Mouse (Mus musculus) brown adipose tissue, adult 24 weeks (tissue): ENCODE measurements around the gene Olfr1261. TPM values are rescaled to one million over a fixed set of nuclear protein-coding genes. Genes with fewer than 3 reads are reported as not detected.

Experiments used
- H3K27ac ChIP-seq: fragments of 200-500 bp; replicated peaks from 2 replicates; pipeline ENCODE4 v1.5.1; 2012; ENCODE audit warnings: low read depth, mild to moderate bottlenecking, low read length
- H3K4me1 ChIP-seq: fragments of 200-500 bp; 2 replicates; pipeline ENCODE4 v1.6.1; 2012; ENCODE audit warnings: low read length, mixed read lengths; ENCODE audit not compliant: control insufficient read depth, insufficient read depth, insufficient read length
- H3K4me3 ChIP-seq: fragments of 200-500 bp; 2 replicates; pipeline ENCODE4 v1.5.1; 2012; ENCODE audit warnings: low read depth, mild to moderate bottlenecking, low read length, moderate library complexity; ENCODE audit not compliant: insufficient read depth
- polyA plus RNA-seq: library from polyadenylated mRNA; stranded (reverse); fragments of >200 nt; gene quantifications from 2 replicates; pipeline ENCODE4 v1.2.4, GENCODE M21; 2012; ENCODE audit not compliant: missing spikeins, insufficient read depth, insufficient read length

The Olfr1261 gene
- not detected in 2 replicates for polyA plus RNA-seq

GRCm38 (mm10) chr2:89990921-89991320 lies at the start of gene Olfr1261:
Olfr1261 (plus strand) TSS chr2:89991221.
- no peaks in the 10 kb centered on the region for H3K4me1 ChIP-seq
- H3K4me3 ChIP-seq = no peak within 1 kb of the TSS
- H3K27ac ChIP-seq = no peak within 1 kb of the TSS

- Histone ChIP-seq H3K4me3 (no peak within 1 kb of the TSS), H3K4me1 (no peaks in the 10 kb centered on the region), H3K27ac (no peak within 1 kb of the TSS)
These were observed 42.5 kb upstream of the Olfr1261 start, which contains the start of gene Olfr1259 for GRCm38 (mm10) chr2:89948564-89948963. Olfr1259 (minus strand) TSS chr2:89948664.

DNA sequence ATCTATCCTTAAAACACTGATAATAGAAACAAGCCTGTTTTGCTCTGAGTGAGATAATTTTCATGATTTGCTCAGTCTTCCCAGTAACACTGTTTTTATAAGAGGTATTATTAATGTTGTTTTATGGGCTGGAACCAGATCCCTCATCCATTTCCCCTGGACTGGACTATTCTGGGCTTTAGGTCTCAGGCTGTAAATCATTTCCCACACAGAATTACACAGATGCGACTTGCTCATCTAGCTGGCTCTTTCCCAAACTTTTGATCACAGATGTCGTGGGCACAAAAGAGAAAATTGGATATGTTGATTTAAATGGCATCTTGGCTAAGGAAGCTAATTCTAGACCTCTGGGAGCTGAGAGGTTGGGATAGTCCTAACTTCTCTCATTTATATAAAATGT lies 16.8 kb upstream of the Olfr1261 start, which contains the start of gene Olfr1260:
Gene Olfr1260, plus strand, starts transcription at position 157 of the 400 bp plus-strand sequence.
- no peak within 1 kb of the TSS for H3K27ac ChIP-seq
- no peaks in the 10 kb centered on the region for H3K4me1 ChIP-seq
- no peak within 1 kb of the TSS for H3K4me3 ChIP-seq

DNA sequence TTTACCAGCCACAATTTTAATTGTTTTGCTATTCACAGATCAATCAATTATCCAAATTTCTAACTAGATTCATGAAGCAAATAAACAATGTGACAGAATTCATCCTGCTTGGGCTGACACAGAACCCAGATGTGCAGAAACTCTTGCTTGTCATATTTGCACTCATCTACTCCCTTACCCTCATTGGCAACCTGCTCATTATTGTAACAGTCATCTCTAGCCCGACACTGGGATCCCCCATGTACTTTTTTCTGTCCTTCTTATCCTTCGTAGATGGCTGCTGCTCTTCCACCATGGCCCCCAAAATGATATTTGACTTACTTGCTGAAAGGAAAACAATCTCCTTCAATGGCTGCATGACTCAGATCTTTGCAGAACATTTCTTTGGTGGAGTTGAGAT lies 13.3 kb upstream of the Olfr1261 start:
- no peaks in the 10 kb centered on the region for H3K4me1 ChIP-seq
- H3K27ac ChIP-seq = no peak overlapping the region
- no peak overlapping the region for H3K4me3 ChIP-seq

- H3K4me1 ChIP-seq = no peaks in the 10 kb centered on the region
- no peak within 1 kb of the TSS for H3K27ac ChIP-seq
- H3K4me3 ChIP-seq = no peak within 1 kb of the TSS
These were observed 8.8 kb downstream of the Olfr1261 start, which contains the start of gene Olfr1262 for GRCm38 (mm10) chr2:89999845-90000244. Olfr1262 (plus strand) TSS chr2:90000145.

- Histone ChIP-seq H3K4me1 (no peaks in the 10 kb centered on the region), H3K27ac (no peak within 1 kb of the TSS), H3K4me3 (no peak within 1 kb of the TSS)
These were observed 20.8 kb downstream of the Olfr1261 start, which contains the start of gene Olfr1263 for GRCm38 (mm10) chr2:90011831-90012230. Olfr1263 (plus strand) TSS chr2:90012131.

GRCm38 (mm10) chr2:90025477-90025876 lies 34.5 kb downstream of the Olfr1261 start, which contains the start of gene Olfr1264:
Olfr1264 (minus strand) TSS chr2:90025577.
- no peaks in the 10 kb centered on the region for H3K4me1 ChIP-seq
- no peak within 1 kb of the TSS for H3K4me3 ChIP-seq
- H3K27ac ChIP-seq = no peak within 1 kb of the TSS

GRCm38 (mm10) chr2:90035037-90035436 lies 44.0 kb downstream of the Olfr1261 start, which contains the start of gene Olfr1265:
Olfr1265 (plus strand) TSS chr2:90035337.
- no peaks in the 10 kb centered on the region for H3K4me1 ChIP-seq
- H3K4me3 ChIP-seq = no peak within 1 kb of the TSS
- no peak within 1 kb of the TSS for H3K27ac ChIP-seq

Other genes with a start within 250 kb of the Olfr1261 start
- not detected in 2 replicates for gene Olfr1253, start 234.1 kb upstream of the Olfr1261 start, polyA plus RNA-seq
- gene Olfr1254, start 197.6 kb upstream of the Olfr1261 start, polyA plus RNA-seq = not detected in 2 replicates
- gene Olfr1255, start 179.2 kb upstream of the Olfr1261 start, polyA plus RNA-seq = not detected in 2 replicates
- gene Olfr1256, start 149.7 kb upstream of the Olfr1261 start, polyA plus RNA-seq = not detected in 2 replicates
- gene Olfr48, start 143.0 kb upstream of the Olfr1261 start, polyA plus RNA-seq = not detected in 2 replicates
- not detected in 2 replicates for gene Olfr1257, start 112.8 kb upstream of the Olfr1261 start, polyA plus RNA-seq
- not detected in 2 replicates for gene Olfr1258, start 63.9 kb upstream of the Olfr1261 start, polyA plus RNA-seq
- not detected in 2 replicates for gene Olfr1259, start 42.6 kb upstream of the Olfr1261 start, polyA plus RNA-seq
- not detected in 2 replicates for gene Olfr1260, start 16.9 kb upstream of the Olfr1261 start, polyA plus RNA-seq
- gene Olfr1262, start 8.9 kb downstream of the Olfr1261 start, polyA plus RNA-seq = not detected in 2 replicates
- gene Olfr1263, start 20.9 kb downstream of the Olfr1261 start, polyA plus RNA-seq = not detected in 2 replicates
- not detected in 2 replicates for gene Olfr1264, start 34.4 kb downstream of the Olfr1261 start, polyA plus RNA-seq
- not detected in 2 replicates for gene Olfr1265, start 44.1 kb downstream of the Olfr1261 start, polyA plus RNA-seq
- not detected in 2 replicates for gene Olfr140, start 72.4 kb downstream of the Olfr1261 start, polyA plus RNA-seq
- gene Olfr1269, start 130.2 kb downstream of the Olfr1261 start, polyA plus RNA-seq = not detected in 2 replicates
- gene Olfr32, start 151.1 kb downstream of the Olfr1261 start, polyA plus RNA-seq = not detected in 2 replicates
- gene Olfr1270, start 161.9 kb downstream of the Olfr1261 start, polyA plus RNA-seq = not detected in 2 replicates
- gene Olfr1506, start 233.3 kb downstream of the Olfr1261 start, polyA plus RNA-seq = not detected in 2 replicates